Mouse (Mus musculus) bone marrow, adult 2 months (tissue): ENCODE measurements at regions not wholly inside any gene's neighbourhood (a gene's known extent, or its start where the extent isn't known, plus 50 kb on each side); places are given as distances from the start of the nearest gene placed in this dataset.

Source experiments
- CTCF ChIP-seq: fragments of 200-500 bp; IDR thresholded peaks from 2 replicates; pipeline ENCODE4 v1.5.1; 2011; ENCODE audit warnings: low read length, control low read depth; ENCODE audit not compliant: control insufficient read depth, insufficient read depth
- POLR2A ChIP-seq: fragments of 200-500 bp; IDR thresholded peaks from 2 replicates; pipeline ENCODE4 v1.6.1; 2011; ENCODE audit warnings: low read depth, mild to moderate bottlenecking, control low read depth, low read length, borderline replicate concordance; ENCODE audit not compliant: control insufficient read depth

DNA sequence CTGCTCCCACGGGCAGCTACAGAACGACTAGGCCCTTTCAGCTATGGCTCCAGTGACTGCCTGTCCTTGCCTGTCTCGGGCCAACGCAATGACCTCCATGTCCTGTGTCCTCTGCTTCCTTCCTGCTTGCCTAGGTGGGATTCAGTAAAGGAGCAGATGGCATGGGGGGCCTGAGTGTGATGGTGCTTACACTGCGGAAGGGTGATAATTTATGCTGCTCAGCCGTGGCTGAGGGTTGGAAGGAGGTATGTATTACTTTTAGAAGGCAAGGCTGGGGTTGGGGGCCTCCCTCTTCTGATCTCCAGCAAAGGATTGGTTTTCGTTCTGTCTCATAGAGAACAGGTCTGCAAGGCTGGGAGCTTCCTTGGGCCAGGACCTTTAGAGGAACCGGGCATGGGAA lies 124.6 kb upstream of the Zc3h12a start:
- TF ChIP-seq CTCF (no peak), POLR2A (no peak)
